Mouse (Mus musculus) lung, postnatal 0 days (tissue): ENCODE data around the gene Hoxa3.

Experiments used
- CTCF ChIP-seq: IDR thresholded peaks from 2 replicates; pipeline ENCODE4 v1.5.1; 2016; ENCODE audit warnings: antibody characterized with exemption, mild to moderate bottlenecking
- EP300 ChIP-seq: IDR thresholded peaks from 2 replicates; pipeline ENCODE4 v1.6.1; 2016; ENCODE audit warnings: antibody characterized with exemption, mild to moderate bottlenecking, control low read depth

GRCm38 (mm10) chr6:52205638-52206621, 7.2 kb downstream of the Hoxa3 start:
- TF ChIP-seq CTCF (no peak), EP300 (no peak)
